Mouse (Mus musculus) liver, embryonic 18 days (tissue): ENCODE results near the gene Olfr1204. TPM values are rescaled to one million over a fixed set of nuclear protein-coding genes. Genes with fewer than 3 reads are reported as not detected.

Experiments used
- polyA plus RNA-seq: library from polyadenylated mRNA; depleted of rRNA; stranded (reverse); fragments of >200 nt; gene quantifications from 2 replicates; pipeline ENCODE4 v1.2.3, GENCODE M21; 2012; rRNA removed

Olfr1204 gene
- polyA plus RNA-seq, result not detected in 2 replicates

GRCm38 (mm10) chr2:88848992-88849391, at the start of gene Olfr1204:
TSS of gene Olfr1204 (plus strand) at chr2:88849292.

DNA sequence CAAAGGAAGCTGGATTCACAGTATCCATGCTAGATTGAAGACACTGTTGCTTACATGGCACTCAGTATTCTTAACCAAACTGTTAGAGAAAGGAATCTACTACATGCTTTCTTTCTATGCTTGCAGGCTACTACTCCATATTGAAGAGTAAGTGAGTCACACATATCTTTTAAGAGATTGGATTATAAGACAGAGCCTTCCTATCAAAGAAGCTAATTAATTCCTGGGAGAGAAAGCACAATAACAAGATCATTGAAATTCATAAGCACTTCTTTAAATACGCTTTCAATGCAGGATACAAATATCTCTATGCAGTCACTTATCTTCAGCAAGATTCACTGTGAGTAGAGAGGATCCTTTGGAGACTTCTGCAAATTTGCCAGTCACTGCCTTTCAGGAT, 34.9 kb upstream of the Olfr1204 start, which contains the start of gene Olfr1202:
Gene Olfr1202 (plus strand): TSS at position 301 of the 400 bp plus-strand sequence.

GRCm38 (mm10) chr2:88829437-88829836, 19.7 kb upstream of the Olfr1204 start, which contains the start of gene Olfr1205:
TSS of gene Olfr1205 (plus strand) at chr2:88829737.

GRCm38 (mm10) chr2:88862931-88863330, 13.8 kb downstream of the Olfr1204 start, which contains the start of gene Olfr1206:
TSS of gene Olfr1206 (plus strand) at chr2:88863231.

GRCm38 (mm10) chr2:88902211-88902610, 53.1 kb downstream of the Olfr1204 start, which contains the start of gene Olfr1208:
TSS of gene Olfr1208 (minus strand) at chr2:88902311.

Other genes starting within 250 kb of the Olfr1204 start
- not detected in 2 replicates for gene Olfr1191-ps1, start 208.8 kb upstream of the Olfr1204 start, polyA plus RNA-seq
- not detected in 2 replicates for gene Olfr1192-ps1, start 200.8 kb upstream of the Olfr1204 start, polyA plus RNA-seq
- not detected in 2 replicates for gene Olfr1193, start 173.7 kb upstream of the Olfr1204 start, polyA plus RNA-seq
- not detected in 2 replicates for gene Olfr1195, start 160.1 kb upstream of the Olfr1204 start, polyA plus RNA-seq
- gene Olfr1196, start 144.7 kb upstream of the Olfr1204 start, polyA plus RNA-seq, result not detected in 2 replicates
- gene Olfr1197, start 116.9 kb upstream of the Olfr1204 start, polyA plus RNA-seq, result not detected in 2 replicates
- gene Olfr1198, start 97.9 kb upstream of the Olfr1204 start, polyA plus RNA-seq, result not detected in 2 replicates
- not detected in 2 replicates for gene Olfr1199, start 88.8 kb upstream of the Olfr1204 start, polyA plus RNA-seq
- gene Olfr1200, start 78.8 kb upstream of the Olfr1204 start, polyA plus RNA-seq, result not detected in 2 replicates
- gene Olfr1201, start 56.3 kb upstream of the Olfr1204 start, polyA plus RNA-seq, result not detected in 2 replicates
- not detected in 2 replicates for gene Olfr1202, start 34.8 kb upstream of the Olfr1204 start, polyA plus RNA-seq
- not detected in 2 replicates for gene Olfr1205, start 19.6 kb upstream of the Olfr1204 start, polyA plus RNA-seq
- not detected in 2 replicates for gene Olfr1206, start 13.9 kb downstream of the Olfr1204 start, polyA plus RNA-seq
- gene Olfr1208, start 53.0 kb downstream of the Olfr1204 start, polyA plus RNA-seq, result not detected in 2 replicates
- not detected in 2 replicates for gene Olfr1209, start 65.9 kb downstream of the Olfr1204 start, polyA plus RNA-seq
- gene Olfr1211, start 88.8 kb downstream of the Olfr1204 start, polyA plus RNA-seq, result not detected in 2 replicates
- not detected in 2 replicates for gene Olfr1212, start 104.7 kb downstream of the Olfr1204 start, polyA plus RNA-seq
- not detected in 2 replicates for gene Gm13762, start 131.0 kb downstream of the Olfr1204 start, polyA plus RNA-seq
- not detected in 2 replicates for gene Olfr1214, start 143.4 kb downstream of the Olfr1204 start, polyA plus RNA-seq
- gene Olfr1215, start 157.7 kb downstream of the Olfr1204 start, polyA plus RNA-seq, result not detected in 2 replicates
- gene Olfr1216, start 169.0 kb downstream of the Olfr1204 start, polyA plus RNA-seq, result not detected in 2 replicates
- not detected in 2 replicates for gene Olfr1217, start 182.8 kb downstream of the Olfr1204 start, polyA plus RNA-seq
- gene Olfr1218, start 211.9 kb downstream of the Olfr1204 start, polyA plus RNA-seq, result not detected in 2 replicates
- gene Olfr1219, start 234.2 kb downstream of the Olfr1204 start, polyA plus RNA-seq, result not detected in 2 replicates